Mouse (Mus musculus): Measurements from ENCODE around the gene Alad.

GRCm38 (mm10) chr4:62544801-62545200, 25.1 kb upstream of the Alad start:
- TF ChIP-seq EP300 (IDR thresholded peaks at IDR 0.05; ENCODE audit: low read depth) (no peak), CTCF (IDR thresholded peaks at IDR 0.05; ENCODE audit: low read depth) (no peak)
